Mouse (Mus musculus) small intestine, adult 2 months (tissue): ENCODE results near the gene Supt7l. TPM values are rescaled to one million over a fixed set of nuclear protein-coding genes. Genes with fewer than 3 reads are reported as not detected.

Experiments used
- H3K27ac ChIP-seq: fragments of 200-500 bp; 2 replicates; pipeline ENCODE4 v1.5.1; 2012; ENCODE audit warnings: low read depth, low read length, control low read depth, inconsistent platforms; ENCODE audit not compliant: insufficient read depth
- H3K27me3 ChIP-seq: fragments of 200-500 bp; 2 replicates; pipeline ENCODE4 v1.6.1; 2012; ENCODE audit warnings: mild to moderate bottlenecking, moderate library complexity, low read length, inconsistent platforms; ENCODE audit not compliant: control insufficient read depth, insufficient read depth
- H3K36me3 ChIP-seq: fragments of 200-500 bp; 2 replicates; pipeline ENCODE4 v1.6.1; 2012; ENCODE audit warnings: mild to moderate bottlenecking, low read length, control low read depth, inconsistent platforms; ENCODE audit not compliant: control insufficient read depth, insufficient read depth
- H3K4me1 ChIP-seq: fragments of 200-500 bp; 2 replicates; pipeline ENCODE4 v1.6.1; 2012; ENCODE audit warnings: low read length, inconsistent platforms, mixed read lengths; ENCODE audit not compliant: control insufficient read depth, insufficient read depth, insufficient read length
- H3K4me3 ChIP-seq: fragments of 200-500 bp; 2 replicates; pipeline ENCODE4 v1.5.1; 2012; ENCODE audit warnings: low read depth, mild to moderate bottlenecking, control low read depth, inconsistent platforms, low read length, moderate library complexity
- CTCF ChIP-seq: fragments of 200-500 bp; IDR thresholded peaks from 2 replicates; pipeline ENCODE4 v1.5.1; 2012; ENCODE audit warnings: low read depth, mild to moderate bottlenecking, control low read depth, inconsistent platforms, low read length, moderate library complexity, mixed read lengths; ENCODE audit not compliant: insufficient replicate concordance, insufficient read length; ENCODE audit errors: extremely low read depth
- POLR2A ChIP-seq: fragments of 200-500 bp; IDR thresholded peaks from 2 replicates; pipeline ENCODE4 v1.6.1; 2012; ENCODE audit warnings: low read depth, mild to moderate bottlenecking, control low read depth, inconsistent platforms, low read length, moderate library complexity
- WGBS: fragments of 180-500 bp; shearing (Covaris S2); methylation state at CpG from one replicate; pipeline ENCODE4 v1.1.7; 2018; 5-methylcytosine and 5-hydroxymethylcytosine counted together
- polyA plus RNA-seq: library from polyadenylated mRNA; depleted of rRNA; stranded (reverse); fragments of >200 nt; gene quantifications from 2 replicates; pipeline ENCODE4 v1.2.3, GENCODE M21; 2012

Gene Supt7l
- polyA plus RNA-seq, 1 experiment = 6.8 TPM

GRCm38 (mm10) chr5:31528560-31528959 lies 953 bp upstream of the Supt7l start:
- 39% methylated on average over 2 of the region's 2 CpGs for WGBS
- no peaks in the 10 kb centered on the region for H3K27me3 ChIP-seq
- H3K4me3 ChIP-seq = no peak overlapping the region
- H3K27ac ChIP-seq = no peak overlapping the region
- peaks cover 2% of the 10 kb centered on the region; the same call in 1 of the 2 replicates for H3K4me1 ChIP-seq
- TF ChIP-seq POLR2A (no peak), CTCF (no peak)
- peaks cover 34% of the 10 kb centered on the region for H3K36me3 ChIP-seq

GRCm38 (mm10) chr5:31527117-31527680 lies 408 bp downstream of the Supt7l start:
- Histone ChIP-seq H3K4me3 (peak overlapping the region; percentile 89), H3K27me3 (no peaks in the 10 kb centered on the region), H3K4me1 (peaks cover 2% of the 10 kb centered on the region; the same call in 1 of the 2 replicates), H3K36me3 (peaks cover 28% of the 10 kb centered on the region), H3K27ac (no peak overlapping the region)
- WGBS = 2% methylated on average over 40 of the region's 40 CpGs
- TF ChIP-seq CTCF (no peak), POLR2A (no peak)

DNA sequence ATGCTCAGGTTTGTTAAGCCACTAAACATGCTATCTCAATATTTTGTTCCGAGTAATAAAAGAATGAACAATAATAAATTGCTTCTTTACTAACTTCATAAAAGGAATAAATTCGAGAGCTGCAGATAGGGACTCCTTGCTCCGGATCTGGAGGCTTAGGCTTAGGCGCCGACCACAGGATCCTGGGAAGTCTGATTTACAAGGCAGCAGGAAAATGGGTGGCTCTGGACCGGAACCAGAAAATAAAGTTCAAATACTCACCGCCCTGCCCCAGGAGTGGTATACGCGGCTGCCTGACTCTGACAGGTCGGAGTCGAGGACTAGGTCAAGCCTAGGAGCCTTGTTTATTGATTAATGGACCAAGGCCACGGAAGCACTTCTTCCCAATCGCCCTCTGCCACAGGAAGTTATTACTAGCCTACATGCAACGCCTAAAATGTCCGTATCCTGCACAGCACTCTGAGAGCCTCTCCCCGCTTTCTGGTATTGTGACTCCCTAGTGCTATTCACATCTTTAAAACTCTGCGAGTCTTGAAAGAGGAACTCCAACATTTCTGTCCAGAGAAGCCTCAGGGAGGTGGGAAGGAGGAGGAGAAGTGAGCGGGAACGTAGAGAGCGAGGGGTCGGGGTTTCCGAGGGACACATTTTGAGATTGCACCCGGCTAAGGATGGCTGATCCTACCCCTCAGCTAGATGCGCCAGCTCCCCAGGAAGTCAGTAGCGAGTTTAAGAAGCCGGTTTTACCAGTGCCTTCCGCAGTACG lies 1.1 kb downstream of the Supt7l start, which contains the start of gene Slc4a1ap:
Slc4a1ap (plus strand) TSS at position 642 of the 763 bp plus-strand sequence.
- Histone ChIP-seq H3K4me1 (peaks cover 2% of the 10 kb centered on the region; the same call in 1 of the 2 replicates), H3K36me3 (peaks cover 23% of the 10 kb centered on the region), H3K4me3 (peak within 1 kb of the TSS; percentile 89), H3K27me3 (no peaks in the 10 kb centered on the region), H3K27ac (0 out of 2 replicates have a peak within 1 kb of the TSS, but pooled peaks have one; percentile 18)
- WGBS = under 1% methylated on average over 28 of the region's 28 CpGs
- peak; percentile 33; the same call in 1 of the 2 replicates for TF ChIP-seq POLR2A
- TF ChIP-seq CTCF = no peak

DNA sequence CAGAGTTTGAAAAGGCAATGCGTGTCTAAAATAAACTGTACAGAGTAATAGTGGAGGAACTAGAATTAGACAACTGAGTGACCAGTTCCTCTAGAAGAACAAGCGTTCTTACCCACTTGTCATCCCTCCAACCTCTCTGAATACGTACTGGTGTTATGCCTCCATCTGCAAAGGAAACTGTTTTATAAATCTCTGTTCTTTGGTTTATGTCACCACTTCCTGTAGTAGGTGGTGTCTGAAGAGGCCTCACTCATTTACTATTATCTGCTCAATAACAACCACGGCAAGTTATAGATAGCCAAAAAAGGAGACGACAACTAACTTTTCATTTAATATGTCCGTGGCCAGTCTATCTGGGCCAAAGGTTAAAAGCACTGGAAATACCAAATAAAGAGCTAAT lies 7.1 kb downstream of the Supt7l start:
- Histone ChIP-seq H3K27me3 (no peaks in the 10 kb centered on the region), H3K4me3 (no peak overlapping the region), H3K4me1 (no peaks in the 10 kb centered on the region), H3K36me3 (peaks cover 42% of the 10 kb centered on the region), H3K27ac (no peak overlapping the region)
- 85% methylated on average over 6 of the region's 6 CpGs for WGBS
- TF ChIP-seq CTCF = no peak
- TF ChIP-seq POLR2A = no peak

DNA sequence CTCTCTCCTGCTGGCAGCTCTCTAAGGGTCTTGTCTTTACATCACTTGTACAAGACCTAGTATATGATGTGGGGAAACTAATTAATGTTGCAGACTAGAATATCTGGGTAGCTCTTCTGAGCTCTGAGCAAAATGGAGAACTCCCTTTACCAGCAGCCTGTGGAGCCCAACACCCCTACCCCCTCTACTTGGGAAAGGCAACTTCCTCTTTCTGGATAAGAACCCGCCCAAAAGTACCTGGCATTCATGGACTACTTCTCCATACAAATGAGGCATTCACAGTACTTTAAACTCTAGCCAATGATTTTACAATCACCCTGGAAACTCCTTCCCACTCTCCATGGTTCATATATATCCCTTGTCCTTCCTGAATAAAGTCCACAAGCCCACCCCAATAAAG lies 15.1 kb downstream of the Supt7l start:
- 31% methylated on average over 1 of the region's 1 CpGs for WGBS
- Histone ChIP-seq H3K4me1 (no peaks in the 10 kb centered on the region), H3K4me3 (no peak overlapping the region), H3K27ac (no peak overlapping the region), H3K27me3 (no peaks in the 10 kb centered on the region), H3K36me3 (peaks cover 39% of the 10 kb centered on the region)
- TF ChIP-seq POLR2A = no peak
- no peak for TF ChIP-seq CTCF

DNA sequence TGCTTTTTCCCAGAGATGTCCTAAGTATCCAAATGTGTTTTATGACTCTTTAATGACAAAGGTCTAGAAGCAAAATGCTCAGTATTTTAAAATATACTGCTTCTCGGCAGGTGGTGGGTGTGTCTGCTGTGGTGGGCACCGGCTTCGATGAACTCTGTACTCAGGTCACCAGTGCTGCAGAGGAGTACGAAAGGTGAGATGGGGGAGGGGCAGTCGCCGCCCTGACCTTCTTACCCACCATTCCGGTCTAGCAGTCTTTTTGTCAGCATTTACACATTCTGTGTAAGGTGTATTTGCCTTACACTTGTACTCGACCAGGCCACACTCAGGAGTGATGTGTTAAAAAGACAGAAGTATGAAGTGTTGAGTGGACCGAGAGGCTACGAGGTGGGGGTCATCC lies 22.8 kb downstream of the Supt7l start:
- no peaks in the 10 kb centered on the region for H3K27me3 ChIP-seq
- peaks cover 48% of the 10 kb centered on the region for H3K36me3 ChIP-seq
- 79% methylated on average over 10 of the region's 10 CpGs for WGBS
- H3K4me1 ChIP-seq = no peaks in the 10 kb centered on the region
- TF ChIP-seq CTCF (no peak), POLR2A (no peak)
- no peak overlapping the region for H3K27ac ChIP-seq
- no peak overlapping the region for H3K4me3 ChIP-seq
